Mouse (Mus musculus): ENCODE results near the gene Hmgn1. TPM values are rescaled to one million over a fixed set of nuclear protein-coding genes. Genes with fewer than 3 reads are reported as not detected.

Hmgn1 gene
- polyA plus RNA-seq, 1 experiment from 2014 or later: 528 TPM

DNA sequence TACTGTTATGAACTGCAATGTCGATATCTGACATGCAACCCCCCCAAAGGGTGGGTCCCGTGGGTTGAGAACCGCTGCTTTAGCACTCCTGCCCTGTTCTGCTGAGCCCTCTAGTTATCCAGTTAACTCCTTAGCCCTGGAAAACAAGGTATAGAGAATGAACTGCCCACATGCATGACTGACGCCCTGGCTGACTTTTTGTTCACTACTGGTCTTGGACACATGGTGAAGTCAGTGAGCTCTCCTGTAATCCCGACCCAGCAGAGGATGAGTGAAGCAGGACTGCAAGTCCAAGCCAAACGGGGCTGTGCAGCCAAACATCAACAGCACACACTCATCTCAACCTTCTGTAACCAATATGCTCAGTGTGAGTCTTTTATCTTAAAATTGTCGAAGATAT is 47.0 kb downstream of the Hmgn1 start:
- Histone ChIP-seq H3K4me1 (ENCODE audit: control insufficient read depth, insufficient read depth, low read length) (peaks cover 8% of the 10 kb centered on the region; the same call in 1 of the 2 replicates), H3K36me3 (ENCODE audit: control insufficient read depth, insufficient read depth, low read length) (peaks cover 43% of the 10 kb centered on the region), H3K27ac (replicated peaks; ENCODE audit: low read depth, low read length) (no peak overlapping the region), H3K4me3 (ENCODE audit: low read depth, low read length) (no peak overlapping the region), H3K27me3 (replicated peaks; ENCODE audit: control insufficient read depth, insufficient read depth, low read length) (no peaks in the 10 kb centered on the region), H3K9me3 (ENCODE audit: control insufficient read depth, low read length) (no peaks in the 10 kb centered on the region), H3K9ac (ENCODE audit: low read depth, low read length) (no peak overlapping the region), H3K4me2 (ENCODE audit: low read depth, low read length) (peak overlapping the region; percentile 73; the same call in 1 of the 2 replicates)
- no peak for DNase-seq (ENCODE audit: low spot score)
- ATAC-seq (ENCODE audit: low read depth): no peak
- 82% methylated on average over 7 of the region's 7 CpGs for WGBS

Other genes with a start within 250 kb of the Hmgn1 start
- 79.2 and 79.3 TPM in 2 replicates for gene Psmg1, start 136.8 kb downstream of the Hmgn1 start, polyA plus RNA-seq (2014; fragmentation: Nextera tagmentation; extraction: Ambion mirVana)
- 107 and 108 TPM in 2 replicates for gene Brwd1, start 45.2 kb downstream of the Hmgn1 start, polyA plus RNA-seq (2014; fragmentation: Nextera tagmentation; extraction: Ambion mirVana)
- 61.3 and 63.0 TPM in 2 replicates for gene Wrb, start 17.7 kb upstream of the Hmgn1 start, polyA plus RNA-seq (2014; fragmentation: Nextera tagmentation; extraction: Ambion mirVana)
- 1.8 and 2.1 TPM in 2 replicates for gene Lca5l, start 64.5 kb upstream of the Hmgn1 start, polyA plus RNA-seq (2014; fragmentation: Nextera tagmentation; extraction: Ambion mirVana)
- 25.4 and 40.9 TPM in 2 replicates for gene Sh3bgr, start 72.7 kb upstream of the Hmgn1 start, polyA plus RNA-seq (2014; fragmentation: Nextera tagmentation; extraction: Ambion mirVana)
- gene B3galt5, start 108.1 kb upstream of the Hmgn1 start, polyA plus RNA-seq (2014; fragmentation: Nextera tagmentation; extraction: Ambion mirVana): 0.45 and 1.2 TPM in 2 replicates